Mouse (Mus musculus) midbrain, embryonic 15.5 days (tissue): Measurements from ENCODE around the gene Ghr. TPM values are rescaled to one million over a fixed set of nuclear protein-coding genes. Genes with fewer than 3 reads are reported as not detected.

Experiments used
- ATAC-seq: fragments of 200-750 bp; cut with Nextera tagmentation; replicated peaks from 2 replicates; pipeline ENCODE4 v1.8.0; 2017; ENCODE audit warnings: moderate TSS enrichment
- H3K27ac ChIP-seq: fragments of 300-500 bp; sonication (generic); 2 replicates; pipeline ENCODE4 v1.5.1; 2015; ENCODE audit warnings: mild to moderate bottlenecking, inconsistent platforms
- H3K27me3 ChIP-seq: fragments of 300-500 bp; sonication (generic); replicated peaks from 2 replicates; pipeline ENCODE4 v1.6.1; 2015; ENCODE audit warnings: inconsistent platforms
- H3K36me3 ChIP-seq: fragments of 300-500 bp; sonication (generic); replicated peaks from 2 replicates; pipeline ENCODE4 v1.6.1; 2015; ENCODE audit warnings: inconsistent platforms
- H3K4me1 ChIP-seq: fragments of 300-500 bp; sonication (generic); 2 replicates; pipeline ENCODE4 v1.6.1; 2015; ENCODE audit warnings: inconsistent platforms
- H3K4me2 ChIP-seq: fragments of 300-500 bp; sonication (generic); 2 replicates; pipeline ENCODE4 v1.6.1; 2015; ENCODE audit warnings: inconsistent platforms, mild to moderate bottlenecking, moderate library complexity
- H3K4me3 ChIP-seq: fragments of 300-500 bp; sonication (generic); 2 replicates; pipeline ENCODE4 v1.5.1; 2015; ENCODE audit warnings: mild to moderate bottlenecking, inconsistent platforms
- H3K9ac ChIP-seq: fragments of 300-500 bp; sonication (generic); 2 replicates; pipeline ENCODE4 v1.6.1; 2015; ENCODE audit warnings: mild to moderate bottlenecking, inconsistent platforms
- H3K9me3 ChIP-seq: fragments of 300-500 bp; sonication (generic); 2 replicates; pipeline ENCODE4 v1.6.1; 2016; ENCODE audit warnings: inconsistent platforms
- WGBS: fragments of 180-500 bp; shearing (Covaris S2); methylation state at CpG from one replicate; pipeline ENCODE4 v1.1.7; 2015; ENCODE audit warnings: mixed read lengths; 5-methylcytosine and 5-hydroxymethylcytosine counted together
- polyA plus RNA-seq: library from polyadenylated mRNA; unstranded; fragments of >200 nt; fragmentation: Nextera tagmentation; extraction: Ambion mirVana; gene quantifications from 2 replicates; pipeline ENCODE4 v1.2.1, GENCODE M21; 2015

The Ghr gene
- polyA plus RNA-seq, 1 experiment from 2014 or later, result 7.2 TPM

- Histone ChIP-seq H3K27ac (no peak overlapping the region), H3K36me3 (no peaks in the 10 kb centered on the region), H3K27me3 (no peaks in the 10 kb centered on the region), H3K4me2 (no peak overlapping the region), H3K9ac (no peak overlapping the region), H3K9me3 (no peaks in the 10 kb centered on the region), H3K4me1 (no peaks in the 10 kb centered on the region), H3K4me3 (no peak overlapping the region)
- ATAC-seq, result no peak
- 89% methylated on average over 4 of the region's 4 CpGs for WGBS
These were observed 241.3 kb downstream of the Ghr start for GRCm38 (mm10) chr15:3341806-3342582.

DNA sequence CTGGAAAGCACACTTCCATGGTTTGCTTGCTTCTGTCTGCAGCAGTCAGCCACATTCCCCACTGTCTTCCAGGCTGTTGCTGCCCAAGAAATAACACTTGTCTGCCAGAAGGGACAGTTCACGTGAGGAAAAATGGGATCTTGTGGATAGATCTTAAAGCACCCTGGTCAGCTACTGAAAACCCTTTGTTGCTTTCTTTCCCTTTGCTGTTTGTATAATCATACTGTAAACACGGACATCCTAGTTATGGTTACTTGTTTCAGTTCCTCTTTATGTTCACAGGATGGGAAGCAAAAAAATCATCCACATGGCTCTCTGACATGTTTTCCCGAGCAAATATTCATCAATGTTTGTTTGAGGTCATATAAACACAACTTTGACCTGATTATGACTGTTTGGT, 243.4 kb downstream of the Ghr start:
- Histone ChIP-seq H3K4me3 (no peak overlapping the region), H3K4me2 (no peak overlapping the region), H3K9ac (no peak overlapping the region), H3K36me3 (no peaks in the 10 kb centered on the region), H3K4me1 (no peaks in the 10 kb centered on the region), H3K9me3 (no peaks in the 10 kb centered on the region), H3K27me3 (no peaks in the 10 kb centered on the region), H3K27ac (no peak overlapping the region)
- WGBS, result 82% methylated on average over 3 of the region's 3 CpGs
- no peak for ATAC-seq

GRCm38 (mm10) chr15:3332517-3332916, 250.8 kb downstream of the Ghr start:
- Histone ChIP-seq H3K4me1 (no peaks in the 10 kb centered on the region), H3K4me2 (no peak overlapping the region), H3K27me3 (no peaks in the 10 kb centered on the region), H3K4me3 (no peak overlapping the region), H3K27ac (no peak overlapping the region), H3K9me3 (no peaks in the 10 kb centered on the region), H3K9ac (no peak overlapping the region), H3K36me3 (no peaks in the 10 kb centered on the region)
- WGBS, result 94% methylated on average over 4 of the region's 4 CpGs
- no peak for ATAC-seq

DNA sequence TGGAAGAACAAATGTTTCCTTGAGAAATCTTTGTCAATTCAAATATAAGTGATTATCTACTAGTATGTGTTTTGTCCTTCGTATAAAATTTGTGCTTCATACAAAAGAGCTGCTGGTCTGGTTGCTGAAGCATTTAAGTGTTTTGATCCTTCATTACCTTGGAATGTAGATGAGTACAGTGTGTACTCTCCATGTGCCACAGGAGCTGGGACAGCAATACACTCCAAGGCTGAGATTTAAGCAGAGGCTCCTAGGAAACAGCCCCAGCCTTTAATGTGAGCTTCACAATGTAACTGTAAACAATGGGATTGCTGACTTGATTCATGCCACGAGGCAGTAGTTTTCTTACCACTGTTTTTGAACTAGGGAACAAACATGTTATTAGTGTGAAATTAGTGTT, 251.5 kb downstream of the Ghr start:
- WGBS, result 75% methylated on average over 2 of the region's 2 CpGs
- H3K4me2 ChIP-seq, result no peak overlapping the region
- no peak overlapping the region for H3K9ac ChIP-seq
- no peak overlapping the region for H3K27ac ChIP-seq
- no peaks in the 10 kb centered on the region for H3K4me1 ChIP-seq
- no peaks in the 10 kb centered on the region for H3K27me3 ChIP-seq
- H3K9me3 ChIP-seq, result no peaks in the 10 kb centered on the region
- ATAC-seq, result no peak
- no peaks in the 10 kb centered on the region for H3K36me3 ChIP-seq
- H3K4me3 ChIP-seq, result no peak overlapping the region

DNA sequence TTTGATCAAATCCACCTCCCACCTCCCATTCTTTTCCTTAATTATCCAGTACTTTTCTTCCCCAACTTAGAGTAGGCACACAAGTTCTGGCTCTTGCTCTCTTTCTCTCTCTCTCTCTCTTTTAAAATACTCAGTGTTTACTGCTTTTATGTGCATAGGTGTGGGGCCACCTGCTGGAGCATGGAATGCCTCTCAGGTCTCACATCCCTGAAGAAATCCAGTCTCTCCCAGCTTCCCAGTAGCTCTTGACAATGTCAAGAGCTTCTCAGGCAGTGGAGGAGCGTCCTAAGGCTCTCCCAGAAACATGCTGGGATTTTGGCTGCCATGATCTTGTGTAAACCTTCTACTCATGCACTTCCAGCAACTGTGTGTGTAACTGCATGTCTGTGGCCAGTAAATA, 253.0 kb downstream of the Ghr start:
- no peaks in the 10 kb centered on the region for H3K27me3 ChIP-seq
- no peaks in the 10 kb centered on the region for H3K4me1 ChIP-seq
- no peak overlapping the region for H3K9ac ChIP-seq
- no peak overlapping the region for H3K4me2 ChIP-seq
- H3K27ac ChIP-seq, result no peak overlapping the region
- H3K36me3 ChIP-seq, result no peaks in the 10 kb centered on the region
- WGBS, result 77% methylated on average over 1 of the region's 1 CpGs
- no peak overlapping the region for H3K4me3 ChIP-seq
- no peak for ATAC-seq
- no peaks in the 10 kb centered on the region for H3K9me3 ChIP-seq

DNA sequence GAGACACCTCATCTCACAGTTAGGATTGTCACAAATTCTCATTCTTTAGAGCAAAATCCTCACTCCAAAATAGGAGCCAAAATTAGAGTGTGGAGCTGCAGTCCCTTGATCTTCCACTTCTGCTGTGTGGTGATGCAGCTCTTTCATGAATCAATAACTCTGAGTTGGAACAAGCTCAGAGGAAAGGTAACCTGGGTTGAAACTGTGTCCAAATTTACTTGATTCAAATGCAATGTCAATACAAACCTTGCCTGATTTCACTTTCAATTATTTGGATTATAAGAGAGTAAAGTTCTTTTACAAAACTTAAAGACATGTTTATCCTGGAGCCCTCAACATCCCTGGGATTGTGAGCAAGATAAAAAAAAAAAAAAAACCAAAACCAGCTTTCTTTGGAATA, 260.3 kb downstream of the Ghr start:
- Histone ChIP-seq H3K9ac (no peak overlapping the region), H3K4me1 (no peaks in the 10 kb centered on the region), H3K27me3 (no peaks in the 10 kb centered on the region), H3K4me3 (no peak overlapping the region), H3K36me3 (no peaks in the 10 kb centered on the region), H3K27ac (no peak overlapping the region), H3K4me2 (no peak overlapping the region), H3K9me3 (no peaks in the 10 kb centered on the region)
- no peak for ATAC-seq

GRCm38 (mm10) chr15:3319929-3320328, 263.4 kb downstream of the Ghr start:
- WGBS, result 75% methylated on average over 9 of the region's 9 CpGs
- ATAC-seq, result no peak

GRCm38 (mm10) chr15:3316617-3317016, 266.7 kb downstream of the Ghr start:
- Histone ChIP-seq H3K27ac (no peak overlapping the region), H3K4me1 (no peaks in the 10 kb centered on the region), H3K4me2 (no peak overlapping the region), H3K36me3 (no peaks in the 10 kb centered on the region), H3K27me3 (no peaks in the 10 kb centered on the region), H3K9ac (no peak overlapping the region), H3K9me3 (no peaks in the 10 kb centered on the region), H3K4me3 (no peak overlapping the region)
- ATAC-seq, result no peak
- 72% methylated on average over 2 of the region's 2 CpGs for WGBS

More at GRCm38 (mm10) chr15:3319929-3320328, 263.4 kb downstream of the Ghr start:
- Histone ChIP-seq H3K4me2 (no peak overlapping the region), H3K9ac (no peak overlapping the region), H3K36me3 (no peaks in the 10 kb centered on the region), H3K4me1 (no peaks in the 10 kb centered on the region), H3K4me3 (no peak overlapping the region), H3K27me3 (no peaks in the 10 kb centered on the region), H3K9me3 (no peaks in the 10 kb centered on the region), H3K27ac (no peak overlapping the region)

GRCm38 (mm10) chr15:3312937-3313336, 270.4 kb downstream of the Ghr start:
- H3K4me2 ChIP-seq, result no peak overlapping the region
- H3K9ac ChIP-seq, result no peak overlapping the region
- H3K27ac ChIP-seq, result no peak overlapping the region
- no peaks in the 10 kb centered on the region for H3K36me3 ChIP-seq
- no peaks in the 10 kb centered on the region for H3K4me1 ChIP-seq
- no peak for ATAC-seq
- H3K4me3 ChIP-seq, result no peak overlapping the region
- H3K27me3 ChIP-seq, result no peaks in the 10 kb centered on the region
- H3K9me3 ChIP-seq, result no peaks in the 10 kb centered on the region

GRCm38 (mm10) chr15:3309856-3310255, 273.4 kb downstream of the Ghr start:
- Histone ChIP-seq H3K4me3 (no peak overlapping the region), H3K4me2 (no peak overlapping the region), H3K9me3 (no peaks in the 10 kb centered on the region), H3K27me3 (no peaks in the 10 kb centered on the region), H3K27ac (no peak overlapping the region), H3K36me3 (no peaks in the 10 kb centered on the region), H3K4me1 (no peaks in the 10 kb centered on the region), H3K9ac (no peak overlapping the region)
- ATAC-seq, result no peak
- WGBS, result 95% methylated on average over 3 of the region's 3 CpGs

DNA sequence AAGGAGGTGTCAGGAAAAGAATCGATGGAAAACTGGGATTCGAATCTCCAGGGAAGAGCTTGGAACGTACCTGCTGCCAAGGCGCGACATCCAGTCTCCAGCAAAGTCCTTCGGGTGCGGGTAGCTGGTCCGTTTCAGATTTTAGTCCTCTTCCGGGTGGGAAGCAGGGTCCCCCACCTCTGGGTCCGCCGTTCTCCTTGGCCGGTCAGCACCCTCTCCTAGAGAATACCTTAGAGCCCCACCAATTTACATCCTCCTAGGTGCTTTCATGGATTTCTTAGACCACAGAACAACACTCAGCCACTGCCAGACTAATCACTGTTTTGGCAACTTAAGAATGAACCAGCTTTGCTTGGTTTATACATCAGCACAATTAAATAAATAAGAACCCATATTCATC, 279.9 kb downstream of the Ghr start, which contains the start of gene Ccdc152:
Gene Ccdc152, minus strand, starts transcription at position 101 of the 400 bp plus-strand sequence.
- no peaks in the 10 kb centered on the region for H3K4me1 ChIP-seq
- ATAC-seq, result no peak
- no peak within 1 kb of the TSS for H3K4me2 ChIP-seq
- H3K36me3 ChIP-seq, result no peaks in the 10 kb centered on the region
- no peaks in the 10 kb centered on the region for H3K27me3 ChIP-seq
- no peak within 1 kb of the TSS for H3K4me3 ChIP-seq
- 93% methylated on average over 12 of the region's 12 CpGs for WGBS
- H3K27ac ChIP-seq, result no peak within 1 kb of the TSS
- no peak within 1 kb of the TSS for H3K9ac ChIP-seq
- H3K9me3 ChIP-seq, result no peaks in the 10 kb centered on the region

DNA sequence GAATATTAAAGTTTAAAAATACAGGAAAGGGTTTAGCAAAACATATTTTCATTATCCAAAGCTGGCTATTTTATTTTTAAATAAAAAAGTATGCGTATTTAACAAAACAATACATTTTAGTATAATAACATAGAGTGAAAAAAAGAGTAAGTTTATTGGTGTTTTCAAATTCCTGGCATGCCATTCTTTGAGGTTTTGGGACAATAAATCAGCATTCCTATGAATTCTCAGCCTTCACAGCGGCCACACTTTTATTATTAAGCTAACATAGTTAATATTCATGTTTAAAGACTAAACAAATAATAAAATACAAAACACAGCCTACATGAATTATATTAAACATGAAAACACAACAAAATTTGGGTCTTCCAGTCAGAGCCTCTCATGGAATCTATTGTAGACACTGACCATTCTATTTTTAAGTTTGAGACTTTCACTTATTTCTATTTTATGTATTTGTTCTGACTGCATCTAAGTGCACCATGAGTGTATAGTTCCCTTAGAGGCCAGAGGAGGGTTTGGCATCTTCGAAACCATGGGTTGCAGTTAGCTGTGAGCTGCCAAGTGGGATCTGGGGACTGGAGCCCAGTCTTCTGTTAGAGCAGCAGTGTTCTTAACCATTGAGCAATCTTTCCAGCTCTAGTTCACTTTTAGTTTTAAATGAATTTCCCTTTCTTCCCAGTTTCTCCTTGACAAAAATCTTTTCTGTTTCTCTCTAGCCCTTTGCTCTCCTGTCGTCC, 282.8 kb downstream of the Ghr start:
- ATAC-seq, result no peak
- no peaks in the 10 kb centered on the region for H3K4me1 ChIP-seq
- H3K4me2 ChIP-seq, result no peak overlapping the region
- no peaks in the 10 kb centered on the region for H3K9me3 ChIP-seq
- no peak overlapping the region for H3K4me3 ChIP-seq
- H3K27ac ChIP-seq, result no peak overlapping the region
- no peaks in the 10 kb centered on the region for H3K36me3 ChIP-seq
- WGBS, result 84% methylated on average over 4 of the region's 4 CpGs
- H3K9ac ChIP-seq, result no peak overlapping the region
- H3K27me3 ChIP-seq, result no peaks in the 10 kb centered on the region

DNA sequence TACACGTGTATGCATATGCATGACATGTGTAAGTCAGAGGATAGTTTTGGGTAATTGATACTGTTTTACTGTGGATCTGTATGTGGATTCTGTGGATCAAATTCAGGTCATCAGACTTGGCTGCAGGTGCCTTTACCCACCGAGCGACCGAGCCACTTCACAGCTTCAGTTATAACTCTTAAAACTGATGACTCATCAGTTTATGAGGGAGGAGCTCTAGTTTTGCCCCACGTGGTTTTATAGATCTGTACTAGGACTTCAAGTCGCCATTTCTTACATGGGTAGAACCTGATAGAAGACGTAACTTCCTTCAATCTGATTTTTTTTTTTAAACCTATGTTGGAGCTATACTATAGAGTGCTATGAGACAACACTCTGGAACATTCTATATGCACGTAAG, 285.7 kb downstream of the Ghr start:
- Histone ChIP-seq H3K4me1 (no peaks in the 10 kb centered on the region), H3K27me3 (no peaks in the 10 kb centered on the region), H3K27ac (no peak overlapping the region), H3K9me3 (no peaks in the 10 kb centered on the region), H3K36me3 (no peaks in the 10 kb centered on the region), H3K4me2 (no peak overlapping the region), H3K4me3 (no peak overlapping the region), H3K9ac (no peak overlapping the region)
- WGBS, result 88% methylated on average over 8 of the region's 8 CpGs
- ATAC-seq, result no peak
